Mouse (Mus musculus) heart, embryonic 14.5 days (tissue): ENCODE data around the gene Haus3. TPM values are rescaled to one million over a fixed set of nuclear protein-coding genes. Genes with fewer than 3 reads are reported as not detected.

Source experiments
- ATAC-seq: fragments of 200-750 bp; cut with Nextera tagmentation; 2 replicates; pipeline ENCODE4 v1.8.0; 2017; ENCODE audit warnings: low read depth, moderate TSS enrichment; ENCODE audit not compliant: insufficient number of reproducible peaks, insufficient read depth, low FRiP score
- H3K27ac ChIP-seq, 2 experiments: fragments of 200-500 bp in 1 of 2; fragments of 300-500 bp in 1 of 2; sonication (generic) in 1 of 2; replicated peaks in 1 of 2; 2 replicates each; pipeline ENCODE4 v1.5.1; 2012 to 2014; ENCODE audit warnings: low read depth in 2 of 2, low read length in 2 of 2, control low read depth in 1 of 2, mild to moderate bottlenecking in 1 of 2, mixed read lengths in 1 of 2; ENCODE audit not compliant: control insufficient read depth in 1 of 2, insufficient read depth in 1 of 2
- H3K27me3 ChIP-seq: fragments of 300-500 bp; sonication (generic); 2 replicates; pipeline ENCODE4 v1.6.1; 2014; ENCODE audit warnings: mild to moderate bottlenecking, low read length, control low read depth; ENCODE audit not compliant: control insufficient read depth, insufficient read depth
- H3K36me3 ChIP-seq: fragments of 300-500 bp; sonication (generic); 2 replicates; pipeline ENCODE4 v1.6.1; 2014; ENCODE audit warnings: mild to moderate bottlenecking, control low read depth, low read length, mixed read lengths; ENCODE audit not compliant: control insufficient read depth, insufficient read depth
- H3K4me1 ChIP-seq, 2 experiments: fragments of 200-500 bp in 1 of 2; fragments of 300-500 bp in 1 of 2; sonication (generic) in 1 of 2; 2 replicates each; pipeline ENCODE4 v1.6.1; 2012 to 2014; ENCODE audit warnings: low read length in 2 of 2, control low read depth in 1 of 2, mixed read lengths in 1 of 2; ENCODE audit not compliant: control insufficient read depth in 2 of 2, insufficient read depth in 2 of 2
- H3K4me2 ChIP-seq: fragments of 300-500 bp; sonication (generic); 2 replicates; pipeline ENCODE4 v1.6.1; 2014; ENCODE audit warnings: mild to moderate bottlenecking, low read length
- H3K4me3 ChIP-seq, 2 experiments: fragments of 200-500 bp in 1 of 2; fragments of 300-500 bp in 1 of 2; sonication (generic) in 1 of 2; 2 replicates each; pipeline ENCODE4 v1.5.1; 2012 to 2014; ENCODE audit warnings: low read length in 2 of 2, mild to moderate bottlenecking in 2 of 2, control low read depth in 1 of 2, low read depth in 1 of 2, moderate library complexity in 1 of 2; ENCODE audit not compliant: control insufficient read depth in 1 of 2, insufficient read depth in 1 of 2
- H3K9ac ChIP-seq: fragments of 300-500 bp; sonication (generic); 2 replicates; pipeline ENCODE4 v1.6.1; 2014; ENCODE audit warnings: mild to moderate bottlenecking, low read length
- H3K9me3 ChIP-seq: fragments of 300-500 bp; sonication (generic); 2 replicates; pipeline ENCODE4 v1.6.1; 2016; ENCODE audit warnings: low read length, control low read depth; ENCODE audit not compliant: control insufficient read depth
- WGBS: fragments of 180-500 bp; shearing (Covaris S2); extraction: QIAGEN DNeasy Blood & Tissue Kit; methylation state at CpG from one replicate; pipeline ENCODE4 v1.1.7; 2014; 5-methylcytosine and 5-hydroxymethylcytosine counted together
- polyA plus RNA-seq: library from polyadenylated mRNA; unstranded; fragments of >200 nt; fragmentation: Nextera tagmentation; extraction: Ambion mirVana; gene quantifications from 2 replicates; pipeline ENCODE4 v1.2.1, GENCODE M21; 2014

Gene Haus3
- polyA plus RNA-seq, 1 experiment from 2014 or later: 18.4 TPM

DNA sequence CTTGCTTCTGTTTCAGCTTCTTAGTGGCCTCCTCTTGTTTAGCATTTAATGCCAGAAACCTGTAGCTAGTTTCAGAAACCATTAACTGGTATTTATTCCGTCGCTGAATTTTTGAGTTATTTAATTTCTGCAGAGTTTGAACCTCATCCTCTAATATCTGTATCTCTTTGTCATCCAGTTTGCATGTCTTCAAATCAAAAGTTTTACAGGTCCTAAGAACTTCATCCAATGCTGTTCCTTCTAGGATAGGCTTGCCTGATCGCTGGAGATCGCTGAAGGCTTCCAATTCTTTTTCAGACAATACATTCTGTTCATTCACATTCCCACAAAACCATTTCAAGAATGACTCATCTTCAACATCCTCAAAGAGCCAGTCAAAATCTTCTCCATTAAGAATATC is 1.5 kb downstream of the Haus3 start:
- H3K4me2 ChIP-seq: peak overlapping the region; percentile 5; the same call in 1 of the 2 replicates
- 78% methylated on average over 4 of the region's 4 CpGs for WGBS
- peak overlapping the region; percentile 18; the same call in 1 of the 2 replicates for H3K9ac ChIP-seq
- no peak overlapping the region for H3K4me3 ChIP-seq
- H3K36me3 ChIP-seq: peaks cover 17% of the 10 kb centered on the region
- H3K9me3 ChIP-seq: no peaks in the 10 kb centered on the region
- no peak for ATAC-seq
- no peak overlapping the region for H3K27ac ChIP-seq
- no peaks in the 10 kb centered on the region for H3K27me3 ChIP-seq
- H3K4me1 ChIP-seq: peaks cover 0 to 12% of the 10 kb centered on the region in 2 experiments; a peak in 3 of 4 replicates

- Histone ChIP-seq H3K27me3 (no peaks in the 10 kb centered on the region), H3K9me3 (no peaks in the 10 kb centered on the region), H3K27ac (no peak overlapping the region), H3K4me1 (peaks cover 0 to 12% of the 10 kb centered on the region in 2 experiments; a peak in 3 of 4 replicates), H3K36me3 (peaks cover 23% of the 10 kb centered on the region), H3K4me3 (no peak overlapping the region), H3K4me2 (peak overlapping the region; percentile 21), H3K9ac (0 out of 2 replicates have a peak overlapping the region, but pooled peaks have one; percentile 30)
- WGBS: 23% methylated on average over 4 of the region's 4 CpGs
- ATAC-seq: no peak
These were observed 3.5 kb downstream of the Haus3 start for GRCm38 (mm10) chr5:34165793-34166192.

GRCm38 (mm10) chr5:34148476-34148875 is 20.9 kb downstream of the Haus3 start:
- H3K4me2 ChIP-seq: no peak overlapping the region
- peaks cover 8% of the 10 kb centered on the region for H3K36me3 ChIP-seq
- no peak overlapping the region for H3K4me3 ChIP-seq
- no peak overlapping the region for H3K9ac ChIP-seq
- H3K9me3 ChIP-seq: no peaks in the 10 kb centered on the region
- no peaks in the 10 kb centered on the region for H3K4me1 ChIP-seq
- ATAC-seq: no peak
- H3K27me3 ChIP-seq: no peaks in the 10 kb centered on the region
- H3K27ac ChIP-seq: no peak overlapping the region

DNA sequence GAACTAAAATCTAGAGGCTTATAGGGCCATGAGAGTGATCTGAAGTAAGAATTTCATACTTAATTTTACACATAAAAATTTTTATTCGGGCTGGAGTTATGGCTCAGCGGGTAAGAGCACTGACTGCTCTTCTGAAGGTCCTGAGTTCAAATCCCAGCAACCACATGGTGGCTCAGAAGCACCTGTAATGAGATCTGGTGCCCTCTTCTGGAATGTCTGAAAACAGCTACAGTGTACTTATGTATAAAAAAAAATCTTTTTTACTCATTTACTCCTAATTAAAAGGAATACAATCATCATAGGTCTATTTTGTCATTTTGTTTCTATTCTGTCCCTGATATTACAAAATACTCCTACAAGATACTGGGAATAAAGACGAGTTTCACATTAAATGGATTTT is 21.8 kb downstream of the Haus3 start:
- no peak overlapping the region for H3K9ac ChIP-seq
- H3K4me3 ChIP-seq: no peak overlapping the region
- no peak overlapping the region for H3K27ac ChIP-seq
- H3K9me3 ChIP-seq: no peaks in the 10 kb centered on the region
- no peaks in the 10 kb centered on the region for H3K36me3 ChIP-seq
- no peaks in the 10 kb centered on the region for H3K27me3 ChIP-seq
- no peaks in the 10 kb centered on the region for H3K4me1 ChIP-seq
- 88% methylated on average over 3 of the region's 3 CpGs for WGBS
- ATAC-seq: no peak
- no peak overlapping the region for H3K4me2 ChIP-seq

DNA sequence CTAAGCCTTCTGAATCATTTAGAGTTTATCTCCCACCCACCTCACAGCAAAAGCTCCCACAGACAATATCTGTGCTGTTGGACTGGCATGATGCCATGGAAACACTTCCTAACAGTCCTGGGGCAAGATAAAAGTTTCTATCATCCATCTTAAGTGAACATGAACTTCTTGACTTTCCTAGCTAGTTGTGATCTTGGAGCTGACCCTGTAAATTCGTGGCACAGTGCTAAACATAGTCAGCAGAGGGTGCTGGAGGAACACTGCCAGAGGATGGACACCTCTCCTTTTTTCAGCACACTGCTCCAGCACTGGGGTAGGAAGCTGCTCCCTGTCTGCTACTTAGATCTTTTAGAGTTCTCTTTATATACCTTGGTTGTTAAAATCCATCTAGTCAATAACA is 29.6 kb downstream of the Haus3 start:
- Histone ChIP-seq H3K4me3 (no peak overlapping the region), H3K9me3 (no peaks in the 10 kb centered on the region), H3K9ac (no peak overlapping the region), H3K4me1 (peaks cover 0 to 2% of the 10 kb centered on the region in 2 experiments; a peak in 1 of 4 replicates), H3K4me2 (no peak overlapping the region), H3K27me3 (no peaks in the 10 kb centered on the region), H3K27ac (no peak overlapping the region), H3K36me3 (no peaks in the 10 kb centered on the region)
- ATAC-seq: no peak
- 0% methylated on average over 1 of the region's 1 CpGs for WGBS

DNA sequence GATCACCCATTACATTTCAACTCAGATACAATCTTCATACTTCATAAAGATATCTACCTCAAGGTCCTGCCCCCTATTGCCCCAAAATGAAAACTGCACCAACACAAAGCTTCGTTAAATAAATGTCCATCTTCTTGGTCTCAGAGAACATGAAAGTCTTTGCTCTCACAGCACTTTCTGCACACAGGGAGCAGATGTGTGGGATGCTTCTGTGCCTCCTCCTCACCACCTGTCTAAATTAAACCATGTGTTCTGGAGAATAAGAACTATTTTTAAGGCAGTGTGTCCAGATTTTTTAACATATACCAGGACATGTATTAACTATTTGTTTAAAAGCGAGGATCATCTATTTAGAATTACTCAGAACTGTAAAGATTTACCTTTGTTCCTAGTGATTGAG is 36.6 kb downstream of the Haus3 start:
- no peaks in the 10 kb centered on the region for H3K27me3 ChIP-seq
- H3K9me3 ChIP-seq: no peaks in the 10 kb centered on the region
- H3K4me1 ChIP-seq: peaks cover 0 to 2% of the 10 kb centered on the region in 2 experiments; a peak in 1 of 4 replicates
- no peak for ATAC-seq
- H3K9ac ChIP-seq: no peak overlapping the region
- H3K4me2 ChIP-seq: no peak overlapping the region
- WGBS: 64% methylated on average over 2 of the region's 2 CpGs
- no peak overlapping the region for H3K4me3 ChIP-seq
- no peaks in the 10 kb centered on the region for H3K36me3 ChIP-seq
- no peak overlapping the region for H3K27ac ChIP-seq

DNA sequence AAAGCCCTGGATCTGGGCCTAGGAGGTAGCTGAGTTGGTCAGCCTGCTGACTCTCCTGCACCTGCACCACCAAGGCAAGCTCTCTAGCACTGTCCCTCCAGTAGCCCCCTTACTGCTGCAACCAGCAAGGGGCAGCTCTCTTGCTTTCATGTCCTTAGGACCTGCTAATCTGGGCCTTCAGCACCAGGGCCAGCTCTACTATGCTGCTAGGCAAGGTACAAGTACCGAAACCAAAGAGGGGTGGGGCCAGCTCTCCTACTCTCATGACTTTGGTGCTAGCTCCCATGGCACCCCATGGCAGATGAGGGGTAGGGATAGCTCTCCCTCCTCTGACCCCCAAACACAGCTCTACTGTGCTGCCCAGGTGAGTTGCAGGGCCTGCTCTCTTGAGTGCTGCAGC is 45.2 kb downstream of the Haus3 start:
- Histone ChIP-seq H3K4me3 (no peak overlapping the region), H3K4me1 (no peaks in the 10 kb centered on the region), H3K27me3 (no peaks in the 10 kb centered on the region), H3K36me3 (no peaks in the 10 kb centered on the region), H3K4me2 (no peak overlapping the region), H3K27ac (no peak overlapping the region), H3K9me3 (no peaks in the 10 kb centered on the region), H3K9ac (no peak overlapping the region)
- 11% methylated on average over 1 of the region's 1 CpGs for WGBS
- no peak for ATAC-seq

DNA sequence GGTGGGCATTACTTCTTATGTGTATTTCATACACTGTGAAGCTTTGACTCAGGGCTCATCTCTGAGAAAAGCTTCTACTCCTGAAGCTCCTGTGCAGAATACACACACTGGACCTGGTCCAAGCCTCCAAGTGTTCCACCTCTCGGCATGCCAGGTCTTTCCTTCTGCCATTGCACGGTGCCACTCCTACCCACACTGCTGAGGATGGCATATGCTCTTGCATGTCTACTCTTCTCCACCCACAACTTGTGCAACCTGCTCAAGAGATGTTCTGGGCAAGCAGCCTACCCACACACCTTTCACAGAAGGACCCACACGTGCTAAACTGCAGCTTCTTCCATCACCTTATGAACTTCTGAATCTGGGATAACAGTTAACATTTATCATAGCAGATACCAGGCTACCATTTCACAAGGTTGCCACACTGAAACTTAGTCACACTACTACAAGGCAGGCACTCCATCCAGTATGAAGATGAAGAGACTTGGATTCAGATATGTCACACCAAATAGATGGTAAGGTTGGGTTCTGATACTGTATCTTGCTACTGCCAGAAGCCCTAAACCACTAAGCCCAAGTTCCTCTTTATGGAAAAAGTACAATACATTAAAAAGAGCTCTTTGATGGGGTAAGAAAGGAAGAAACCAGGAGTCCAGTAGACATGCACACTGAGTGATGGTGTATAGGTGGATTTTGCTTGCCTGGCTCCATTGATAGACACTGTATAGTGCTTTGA is 50.0 kb downstream of the Haus3 start:
- Histone ChIP-seq H3K36me3 (no peaks in the 10 kb centered on the region), H3K4me3 (no peak overlapping the region), H3K27me3 (no peaks in the 10 kb centered on the region), H3K9me3 (no peaks in the 10 kb centered on the region), H3K9ac (no peak overlapping the region), H3K4me1 (no peaks in the 10 kb centered on the region), H3K4me2 (no peak overlapping the region), H3K27ac (no peak overlapping the region)
- ATAC-seq: no peak
- whole genome bisulfite sequencing: 73% methylated on average over 3 of the region's 3 CpGs
